Mouse (Mus musculus): ENCODE data around the gene Gm36245. TPM values are rescaled to one million over a fixed set of nuclear protein-coding genes. Genes with fewer than 3 reads are reported as not detected.
"Not testable (repeated sequence)": the region's sequence is repeated elsewhere in the genome, so short reads cannot be mapped to it uniquely, and the experiment has no call there.

The Gm36245 gene
- polyA plus RNA-seq, 1 experiment from 2014 or later: not detected

- H3K4me2 ChIP-seq: no peak within 1 kb of the TSS
- ATAC-seq (ENCODE audit: low FRiP score): no peak
Measured at GRCm38 (mm10) chr15:77595961-77596360, 3.1 kb upstream of the Gm36245 start, which contains the start of gene Apol10b. Gene Apol10b (minus strand): TSS chr15:77596125.

GRCm38 (mm10) chr15:77598429-77598828 is 629 bp upstream of the Gm36245 start:
- H3K9ac ChIP-seq (ENCODE audit: low read length): no peak overlapping the region
- ATAC-seq (ENCODE audit: low FRiP score): no peak
- WGBS: 78% methylated on average over 3 of the region's 3 CpGs
- H3K9me3 ChIP-seq (ENCODE audit: control insufficient read depth, low read length): no peaks in the 10 kb centered on the region
- no peaks in the 10 kb centered on the region for H3K36me3 ChIP-seq (ENCODE audit: control insufficient read depth, insufficient read depth, low read length)
- H3K4me2 ChIP-seq: no peak overlapping the region
- no peak for DNase-seq (ENCODE audit: low spot score, missing footprints)
- H3K4me3 ChIP-seq (ENCODE audit: low read depth, low read length): no peak overlapping the region
- no peaks in the 10 kb centered on the region for H3K4me1 ChIP-seq (ENCODE audit: control insufficient read depth, insufficient read depth, low read length)
- no peaks in the 10 kb centered on the region for H3K27me3 ChIP-seq (ENCODE audit: control insufficient read depth, insufficient read depth, low read length)
- H3K27ac ChIP-seq (ENCODE audit: low read depth, low read length): no peak overlapping the region

More at GRCm38 (mm10) chr15:77595961-77596360, 3.1 kb upstream of the Gm36245 start, which contains the start of gene Apol10b:
- H3K4me3 ChIP-seq (ENCODE audit: low read depth, low read length): no peak within 1 kb of the TSS
- no peak within 1 kb of the TSS for H3K9ac ChIP-seq (ENCODE audit: low read length)
- 66% methylated on average over 5 of the region's 5 CpGs for WGBS
- no peaks in the 10 kb centered on the region for H3K27me3 ChIP-seq (ENCODE audit: control insufficient read depth, insufficient read depth, low read length)
- no peaks in the 10 kb centered on the region for H3K9me3 ChIP-seq (ENCODE audit: control insufficient read depth, low read length)
- no peaks in the 10 kb centered on the region for H3K36me3 ChIP-seq (ENCODE audit: control insufficient read depth, insufficient read depth, low read length)
- no peak within 1 kb of the TSS for H3K27ac ChIP-seq (ENCODE audit: low read depth, low read length)
- H3K4me1 ChIP-seq (ENCODE audit: control insufficient read depth, insufficient read depth, low read length): no peaks in the 10 kb centered on the region
- DNase-seq (ENCODE audit: low spot score, missing footprints): no peak

DNA sequence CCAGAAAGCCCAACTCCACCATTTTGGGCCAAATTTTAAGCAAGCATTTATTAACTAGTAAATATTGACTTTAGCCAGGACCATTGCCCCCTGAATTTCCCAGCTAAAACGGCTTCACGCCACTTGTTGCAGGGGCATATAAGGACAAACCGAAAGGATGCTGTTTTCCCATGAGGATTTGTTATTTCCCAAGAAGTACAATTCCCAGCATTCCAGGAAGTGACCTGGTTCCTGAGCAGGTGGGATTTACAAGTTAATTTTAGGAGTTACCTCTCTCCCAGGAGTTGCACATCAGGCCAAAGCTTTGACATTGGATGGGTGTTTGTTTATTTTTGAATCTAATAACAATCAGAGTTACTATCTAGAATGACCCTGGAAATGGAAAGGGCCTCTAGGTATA is 7.0 kb downstream of the Gm36245 start:
- no peak for ATAC-seq (ENCODE audit: low FRiP score)
- WGBS: 92% methylated on average over 3 of the region's 3 CpGs

GRCm38 (mm10) chr15:77624710-77625109 is 25.7 kb downstream of the Gm36245 start:
- DNase-seq (ENCODE audit: low spot score, missing footprints) (no peak), ATAC-seq (ENCODE audit: low FRiP score) (no peak)
- Histone ChIP-seq H3K36me3 (ENCODE audit: control insufficient read depth, insufficient read depth, low read length) (no peaks in the 10 kb centered on the region), H3K27ac (ENCODE audit: low read depth, low read length) (no peak overlapping the region), H3K27me3 (ENCODE audit: control insufficient read depth, insufficient read depth, low read length) (no peaks in the 10 kb centered on the region), H3K9ac (ENCODE audit: low read length) (no peak overlapping the region), H3K4me1 (ENCODE audit: control insufficient read depth, insufficient read depth, low read length) (no peaks in the 10 kb centered on the region), H3K4me2 (no peak overlapping the region), H3K4me3 (ENCODE audit: low read depth, low read length) (no peak overlapping the region), H3K9me3 (ENCODE audit: control insufficient read depth, low read length) (no peaks in the 10 kb centered on the region)
- WGBS: 82% methylated on average over 1 of the region's 1 CpGs

More for the DNA sequence above, 7.0 kb downstream of the Gm36245 start:
- no peak for DNase-seq (ENCODE audit: low spot score, missing footprints)
- H3K9me3 ChIP-seq (ENCODE audit: control insufficient read depth, low read length): no peaks in the 10 kb centered on the region
- no peaks in the 10 kb centered on the region for H3K4me1 ChIP-seq (ENCODE audit: control insufficient read depth, insufficient read depth, low read length)
- H3K27ac ChIP-seq (ENCODE audit: low read depth, low read length): no peak overlapping the region
- H3K4me2 ChIP-seq: no peak overlapping the region
- no peak overlapping the region for H3K9ac ChIP-seq (ENCODE audit: low read length)
- no peaks in the 10 kb centered on the region for H3K27me3 ChIP-seq (ENCODE audit: control insufficient read depth, insufficient read depth, low read length)
- H3K36me3 ChIP-seq (ENCODE audit: control insufficient read depth, insufficient read depth, low read length): no peaks in the 10 kb centered on the region
- no peak overlapping the region for H3K4me3 ChIP-seq (ENCODE audit: low read depth, low read length)

- not testable (repeated sequence) for ATAC-seq (ENCODE audit: low FRiP score); H3K36me3 ChIP-seq (ENCODE audit: control insufficient read depth, insufficient read depth, low read length); H3K4me1 ChIP-seq (ENCODE audit: control insufficient read depth, insufficient read depth, low read length); H3K27ac ChIP-seq (ENCODE audit: low read depth, low read length); H3K9ac ChIP-seq (ENCODE audit: low read length); DNase-seq (ENCODE audit: low spot score, missing footprints); H3K4me3 ChIP-seq (ENCODE audit: low read depth, low read length); H3K4me2 ChIP-seq; H3K9me3 ChIP-seq (ENCODE audit: control insufficient read depth, low read length); H3K27me3 ChIP-seq (ENCODE audit: control insufficient read depth, insufficient read depth, low read length)
- 84% methylated on average over 4 of the region's 4 CpGs for WGBS
Measured at GRCm38 (mm10) chr15:77626471-77626870, 27.4 kb downstream of the Gm36245 start.

DNA sequence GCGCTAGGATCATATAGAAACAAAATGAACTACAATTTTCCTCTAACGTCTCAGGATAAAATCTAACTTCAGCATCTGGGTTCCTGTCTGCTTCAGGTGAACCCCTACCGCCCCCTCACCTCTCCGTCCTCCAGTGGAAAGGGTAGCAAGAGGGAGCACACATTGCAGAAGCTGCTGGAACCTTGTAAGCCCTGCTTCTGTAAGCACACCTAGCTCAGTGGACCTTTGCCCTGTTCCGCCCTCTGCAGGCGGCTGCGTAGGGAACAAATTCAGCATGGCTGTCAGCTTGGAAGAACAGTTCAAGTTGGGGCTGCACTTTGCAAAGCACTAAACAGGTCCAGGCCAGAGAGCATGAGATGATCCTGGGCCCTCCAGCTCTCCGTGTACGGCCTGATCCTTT is 29.6 kb downstream of the Gm36245 start:
- not testable (repeated sequence) for H3K9me3 ChIP-seq (ENCODE audit: control insufficient read depth, low read length); DNase-seq (ENCODE audit: low spot score, missing footprints); H3K36me3 ChIP-seq (ENCODE audit: control insufficient read depth, insufficient read depth, low read length); H3K27me3 ChIP-seq (ENCODE audit: control insufficient read depth, insufficient read depth, low read length); H3K9ac ChIP-seq (ENCODE audit: low read length); H3K4me2 ChIP-seq; H3K4me3 ChIP-seq (ENCODE audit: low read depth, low read length); ATAC-seq (ENCODE audit: low FRiP score); H3K4me1 ChIP-seq (ENCODE audit: control insufficient read depth, insufficient read depth, low read length); H3K27ac ChIP-seq (ENCODE audit: low read depth, low read length)
- 59% methylated on average over 9 of the region's 9 CpGs for WGBS

GRCm38 (mm10) chr15:77629822-77630221 is 30.8 kb downstream of the Gm36245 start:
- not testable (repeated sequence) for H3K27me3 ChIP-seq (ENCODE audit: control insufficient read depth, insufficient read depth, low read length); ATAC-seq (ENCODE audit: low FRiP score); H3K4me3 ChIP-seq (ENCODE audit: low read depth, low read length); H3K9me3 ChIP-seq (ENCODE audit: control insufficient read depth, low read length); H3K9ac ChIP-seq (ENCODE audit: low read length); H3K27ac ChIP-seq (ENCODE audit: low read depth, low read length); DNase-seq (ENCODE audit: low spot score, missing footprints); H3K4me2 ChIP-seq; H3K36me3 ChIP-seq (ENCODE audit: control insufficient read depth, insufficient read depth, low read length); H3K4me1 ChIP-seq (ENCODE audit: control insufficient read depth, insufficient read depth, low read length)
- 67% methylated on average over 3 of the region's 3 CpGs for WGBS

GRCm38 (mm10) chr15:77643176-77643575 is 44.1 kb downstream of the Gm36245 start, which contains the start of gene Apol11b:
Gene Apol11b (minus strand): TSS chr15:77643286.
- not testable (repeated sequence) for H3K4me1 ChIP-seq (ENCODE audit: control insufficient read depth, insufficient read depth, low read length); H3K27ac ChIP-seq (ENCODE audit: low read depth, low read length); H3K4me3 ChIP-seq (ENCODE audit: low read depth, low read length); H3K27me3 ChIP-seq (ENCODE audit: control insufficient read depth, insufficient read depth, low read length); ATAC-seq (ENCODE audit: low FRiP score); DNase-seq (ENCODE audit: low spot score, missing footprints); H3K4me2 ChIP-seq; H3K9me3 ChIP-seq (ENCODE audit: control insufficient read depth, low read length); H3K9ac ChIP-seq (ENCODE audit: low read length); H3K36me3 ChIP-seq (ENCODE audit: control insufficient read depth, insufficient read depth, low read length)
- 80% methylated on average over 2 of the region's 2 CpGs for WGBS

DNA sequence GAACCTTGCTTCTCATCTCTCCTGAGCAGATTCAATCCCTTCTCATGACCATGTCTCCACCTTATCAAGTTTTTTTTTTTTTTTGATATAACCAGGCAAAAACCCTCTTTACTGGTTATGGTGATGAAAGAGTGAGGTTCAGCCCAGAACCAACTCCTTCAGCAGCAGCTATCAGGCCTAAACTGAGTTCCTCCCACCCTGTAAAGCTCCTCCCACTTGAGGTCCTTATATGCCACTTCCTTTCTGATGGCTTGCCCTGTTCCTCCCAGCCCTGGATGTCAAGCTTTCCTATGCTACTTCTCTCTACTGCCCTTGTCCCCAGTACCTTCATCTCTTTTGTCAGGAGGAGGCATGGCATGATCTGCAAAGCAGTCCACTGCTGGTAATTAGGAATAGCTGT is 52.1 kb downstream of the Gm36245 start:
- DNase-seq (ENCODE audit: low spot score, missing footprints); H3K27ac ChIP-seq (ENCODE audit: low read depth, low read length); H3K9me3 ChIP-seq (ENCODE audit: control insufficient read depth, low read length); H3K9ac ChIP-seq (ENCODE audit: low read length); H3K4me3 ChIP-seq (ENCODE audit: low read depth, low read length); ATAC-seq (ENCODE audit: low FRiP score); H3K4me2 ChIP-seq; H3K27me3 ChIP-seq (ENCODE audit: control insufficient read depth, insufficient read depth, low read length); H3K36me3 ChIP-seq (ENCODE audit: control insufficient read depth, insufficient read depth, low read length); H3K4me1 ChIP-seq (ENCODE audit: control insufficient read depth, insufficient read depth, low read length): not testable (repeated sequence)
